Mouse (Mus musculus) embryonic fibroblast, embryonic 13.5 days (primary cell): ENCODE data around the gene Ugt1a10. TPM values are rescaled to one million over a fixed set of nuclear protein-coding genes. Genes with fewer than 3 reads are reported as not detected.
A peak's percentile ranks its signal among the peaks of the same experiment; 100 is the strongest.
"Not testable (repeated sequence)": the region's sequence is repeated elsewhere in the genome, so short reads cannot be mapped to it uniquely, and the experiment has no call there.

Experiments
- H3K27ac ChIP-seq: 2 replicates; pipeline ENCODE4 v1.5.1; 2012; ENCODE audit warnings: low read length, control low read depth, inconsistent platforms; ENCODE audit not compliant: insufficient read depth
- H3K4me1 ChIP-seq: 2 replicates; pipeline ENCODE4 v1.6.1; 2011; ENCODE audit warnings: low read length; ENCODE audit not compliant: control insufficient read depth, insufficient read depth
- H3K4me3 ChIP-seq: 2 replicates; pipeline ENCODE4 v1.5.1; 2011; ENCODE audit warnings: mild to moderate bottlenecking, control low read depth, low read length; ENCODE audit not compliant: insufficient read depth
- CTCF ChIP-seq: IDR thresholded peaks from 2 replicates; pipeline ENCODE4 v1.5.1; 2011; ENCODE audit warnings: mild to moderate bottlenecking, control low read depth, low read length, moderate library complexity, borderline replicate concordance; ENCODE audit not compliant: insufficient read depth
- POLR2A ChIP-seq: IDR thresholded peaks from 2 replicates; pipeline ENCODE4 v1.6.1; 2011; ENCODE audit warnings: low read depth, mild to moderate bottlenecking, control low read depth, low read length, moderate library complexity
- polyA plus RNA-seq: library from polyadenylated mRNA; stranded (reverse); fragments of >200 nt; gene quantifications from 2 replicates; pipeline ENCODE4 v1.2.4, GENCODE M21; 2011; ENCODE audit warnings: low read depth; ENCODE audit not compliant: missing spikeins, insufficient read length

The Ugt1a10 gene
- polyA plus RNA-seq, 1 experiment: not detected

DNA sequence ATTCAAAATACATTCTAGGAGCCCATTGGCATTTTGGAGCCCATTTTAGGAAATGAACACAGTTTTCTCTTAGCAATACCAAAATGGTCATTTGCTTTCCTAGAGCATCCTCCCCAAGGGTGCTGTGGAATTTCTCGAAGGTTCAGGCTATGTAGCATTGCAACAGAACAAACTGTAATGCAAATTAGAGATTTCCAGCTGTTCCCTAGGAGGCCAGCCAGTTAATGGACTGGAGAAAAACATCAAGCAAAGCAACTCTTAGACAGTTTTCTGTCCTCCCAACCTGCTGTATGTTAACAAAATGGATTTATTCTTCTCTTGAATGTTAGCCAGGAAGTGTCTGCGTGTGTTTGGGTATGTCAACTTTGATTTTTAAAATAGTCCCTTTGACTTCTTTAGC lies 81.5 kb downstream of the Ugt1a10 start:
- Histone ChIP-seq H3K27ac (no peak overlapping the region), H3K4me3 (no peak overlapping the region), H3K4me1 (no peaks in the 10 kb centered on the region)
- TF ChIP-seq CTCF: no peak
- no peak for TF ChIP-seq POLR2A

- TF ChIP-seq CTCF: no peak
- H3K4me3 ChIP-seq: no peak overlapping the region
Observed at GRCm38 (mm10) chr1:88137264-88137663, 82.1 kb downstream of the Ugt1a10 start.

DNA sequence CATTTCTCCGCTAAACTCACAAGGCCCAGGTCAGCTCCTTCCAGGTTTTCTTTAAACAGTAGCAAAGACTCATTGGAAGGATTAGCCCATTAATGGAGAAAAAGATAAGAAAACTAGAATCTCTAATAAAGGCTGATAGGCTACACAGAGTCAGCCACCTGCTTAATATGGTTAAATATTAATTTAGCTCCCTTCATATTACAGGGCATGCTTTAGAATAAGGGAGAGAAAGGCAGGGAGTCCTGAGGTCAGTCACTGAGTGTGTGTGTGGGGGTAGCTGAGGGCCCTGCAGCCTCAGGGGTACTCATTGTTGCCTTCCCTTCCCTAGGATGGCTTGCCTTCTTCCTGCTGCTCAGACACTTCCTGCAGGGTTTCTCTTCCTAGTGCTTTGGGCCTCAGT lies 83.0 kb downstream of the Ugt1a10 start:
- Histone ChIP-seq H3K4me3 (no peak overlapping the region), H3K4me1 (no peaks in the 10 kb centered on the region), H3K27ac (no peak overlapping the region)
- TF ChIP-seq CTCF: no peak
- no peak for TF ChIP-seq POLR2A

More at GRCm38 (mm10) chr1:88137264-88137663, 82.1 kb downstream of the Ugt1a10 start:
- Histone ChIP-seq H3K4me1 (no peaks in the 10 kb centered on the region), H3K27ac (no peak overlapping the region)

DNA sequence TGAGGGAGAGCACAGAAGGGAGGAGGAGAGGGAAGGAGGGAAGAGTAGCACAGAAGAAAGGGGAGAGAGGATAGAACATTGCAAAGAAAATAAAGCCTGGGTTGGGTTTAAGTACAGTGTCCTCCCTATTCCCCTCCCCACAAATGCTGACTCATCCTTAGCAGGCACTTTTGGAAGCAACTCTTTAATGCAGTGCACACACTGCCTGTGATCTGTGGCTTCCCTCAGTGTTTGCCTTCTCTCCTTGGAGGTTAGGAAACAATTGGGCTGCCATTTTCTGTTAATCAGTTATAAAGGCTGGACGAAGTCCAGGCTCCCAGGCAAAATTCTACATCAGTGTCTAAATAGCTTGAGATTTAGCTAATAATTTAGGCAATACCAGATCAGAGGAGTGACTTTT lies 85.3 kb downstream of the Ugt1a10 start:
- not testable (repeated sequence) for H3K4me1 ChIP-seq, H3K27ac ChIP-seq, H3K4me3 ChIP-seq

DNA sequence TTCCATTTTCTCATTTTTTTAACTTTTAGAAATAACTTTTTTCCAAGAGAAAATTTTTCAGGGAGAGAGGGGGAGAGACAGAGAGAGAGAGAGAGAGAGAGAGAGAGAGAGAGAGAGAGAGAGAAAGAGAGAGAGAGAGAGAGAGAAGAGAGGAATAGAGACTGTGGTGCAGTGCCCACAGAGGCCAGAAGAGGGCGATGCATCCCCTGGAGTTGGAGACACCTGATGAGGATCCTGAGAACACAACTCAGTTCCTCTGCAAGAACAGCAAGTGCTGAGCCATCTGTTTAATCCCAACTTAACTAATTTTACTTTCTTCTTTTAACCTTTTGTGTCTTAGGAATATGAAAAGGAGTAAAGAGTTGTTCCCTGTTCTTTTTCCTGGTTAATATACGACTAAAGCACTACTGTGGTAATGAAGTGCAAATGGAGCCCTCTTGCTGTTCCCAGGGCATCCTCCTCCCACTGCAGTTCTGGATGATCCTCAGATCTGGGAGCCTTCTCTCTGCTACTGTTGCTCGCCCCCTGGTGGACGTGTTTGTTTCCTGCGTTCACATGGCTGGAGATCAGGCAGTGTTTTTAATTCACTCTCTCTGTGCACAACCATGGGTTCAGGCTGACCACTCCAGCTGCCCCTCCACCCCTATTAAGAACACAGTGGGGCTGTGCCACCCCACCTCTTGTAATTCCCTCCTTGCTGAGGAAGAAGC lies 88.9 kb downstream of the Ugt1a10 start:
- H3K4me1 ChIP-seq, H3K27ac ChIP-seq, H3K4me3 ChIP-seq: not testable (repeated sequence)
- TF ChIP-seq CTCF: peak; percentile 40; the same call in 1 of the 2 replicates

GRCm38 (mm10) chr1:88145278-88145677 lies 90.1 kb downstream of the Ugt1a10 start:
- H3K4me3 ChIP-seq, H3K27ac ChIP-seq, H3K4me1 ChIP-seq: not testable (repeated sequence)

DNA sequence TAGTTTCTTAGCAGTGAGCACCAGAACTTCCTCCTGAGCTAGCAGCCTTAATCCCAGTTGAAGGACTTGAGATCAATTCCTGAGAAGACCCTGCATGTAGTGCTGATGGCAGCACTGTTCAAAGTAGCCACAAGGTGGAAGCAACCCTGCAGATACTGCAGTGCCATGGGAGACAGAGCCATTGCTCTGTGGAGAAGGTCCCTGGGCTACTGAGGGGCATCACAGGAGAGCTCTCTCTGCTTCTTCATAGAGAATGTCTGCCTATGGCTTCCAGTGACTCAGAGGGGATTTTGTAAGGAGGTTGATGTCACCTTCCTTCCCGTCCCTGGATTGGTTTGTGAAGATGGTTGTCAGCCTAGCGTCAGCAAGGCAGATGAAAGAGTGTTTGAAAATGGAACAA lies 94.9 kb downstream of the Ugt1a10 start:
- not testable (repeated sequence) for H3K4me1 ChIP-seq, H3K4me3 ChIP-seq

DNA sequence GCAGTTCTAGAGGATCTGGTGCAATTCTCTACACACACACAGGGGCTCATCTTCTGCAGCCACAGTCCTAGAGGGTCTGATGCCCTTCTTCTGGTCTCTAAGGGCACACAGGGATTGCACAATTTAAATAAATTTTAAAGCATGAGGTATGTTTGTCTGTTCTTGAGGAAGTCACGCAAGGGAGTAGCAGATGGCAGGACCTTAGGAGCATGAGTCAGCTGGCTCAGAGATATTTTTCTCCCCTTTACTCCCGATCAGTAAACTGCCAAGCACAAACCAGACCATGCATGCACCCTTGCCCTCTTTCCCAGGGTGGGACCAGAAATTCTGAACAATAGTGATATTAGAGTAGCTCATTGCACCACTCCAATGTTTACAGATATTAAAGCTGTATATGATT lies 103.2 kb downstream of the Ugt1a10 start:
- Histone ChIP-seq H3K4me1 (no peaks in the 10 kb centered on the region), H3K27ac (no peak overlapping the region), H3K4me3 (no peak overlapping the region)
- TF ChIP-seq CTCF (no peak), POLR2A (no peak)

More for the DNA sequence above, 94.9 kb downstream of the Ugt1a10 start:
- TF ChIP-seq CTCF: 0 out of 2 replicates have a peak, but pooled peaks have one; percentile 4
- H3K27ac ChIP-seq: not testable (repeated sequence)

GRCm38 (mm10) chr1:88165711-88166110 lies 110.5 kb downstream of the Ugt1a10 start, which contains the start of gene Ugt1a5:
TSS of gene Ugt1a5 (plus strand) at chr1:88166012.
- Histone ChIP-seq H3K4me1 (no peaks in the 10 kb centered on the region), H3K4me3 (no peak within 1 kb of the TSS), H3K27ac (no peak within 1 kb of the TSS)
- no peak for TF ChIP-seq POLR2A
- no peak for TF ChIP-seq CTCF

- H3K4me3 ChIP-seq: not testable (repeated sequence)
Observed at GRCm38 (mm10) chr1:88172190-88172589, 117.0 kb downstream of the Ugt1a10 start.

GRCm38 (mm10) chr1:88179657-88180056 lies 124.5 kb downstream of the Ugt1a10 start:
- no peak for TF ChIP-seq CTCF
- no peak for TF ChIP-seq POLR2A
- Histone ChIP-seq H3K4me1 (no peaks in the 10 kb centered on the region), H3K27ac (no peak overlapping the region), H3K4me3 (no peak overlapping the region)

More at GRCm38 (mm10) chr1:88172190-88172589, 117.0 kb downstream of the Ugt1a10 start:
- not testable (repeated sequence) for H3K27ac ChIP-seq, H3K4me1 ChIP-seq
